Comparison of ENCODE assay signal across 23 mouse cellular contexts in genomic region chr14:27946211-27946610, GRCm38 (mm10).
DNase-seq lines count a peak whose midpoint lies in the region; ATAC-seq and TF ChIP-seq lines count a peak whose summit lies in the region.
"Had no signal": no experiment of that assay in that cellular context is flagged by ENCODE, and none has a peak within 500 bp of the region (broad histone marks: within the 10 kb centered on the region; RNA-seq: fewer than 3 reads in every experiment).

No protein-coding gene starts in this region.

- H3K4me3 ChIP-seq in layer of hippocampus, adult 2 months: no peak overlapping the region
- H3K4me3 ChIP-seq in midbrain, embryonic 15.5 days: no peak overlapping the region
- H3K4me3 ChIP-seq: embryonic facial prominence, embryonic 13.5 days; forebrain, embryonic 12.5 days; heart, embryonic 13.5 days; hindbrain, embryonic 15.5 days had no signal

- no peak overlapping the region for H3K9ac ChIP-seq in midbrain, embryonic 15.5 days
- H3K9ac ChIP-seq: embryonic facial prominence, embryonic 13.5 days; forebrain, embryonic 12.5 days; heart, embryonic 13.5 days; hindbrain, embryonic 15.5 days had no signal

- no peak overlapping the region for H3K4me2 ChIP-seq in midbrain, embryonic 15.5 days
- H3K4me2 ChIP-seq: embryonic facial prominence, embryonic 13.5 days; forebrain, embryonic 12.5 days; heart, embryonic 13.5 days; hindbrain, embryonic 15.5 days had no signal

- ATAC-seq in midbrain, embryonic 15.5 days (replicated peaks): no peak
- ATAC-seq: activated CD4-positive, CD25-positive, alpha-beta regulatory T cell, adult 4 months; forebrain, embryonic 16.5 days; inflammation-experienced regulatory T-cells, adult 6 months; intestine, postnatal 0 days; Patski had no signal

- no peaks in the 10 kb centered on the region for H3K27me3 ChIP-seq in midbrain, embryonic 15.5 days (replicated peaks)
- H3K27me3 ChIP-seq: CH12.LX; embryonic facial prominence, embryonic 13.5 days; forebrain, embryonic 12.5 days; heart, embryonic 13.5 days; hindbrain, embryonic 15.5 days; Patski had no signal

- no peaks in the 10 kb centered on the region for H3K36me3 ChIP-seq in midbrain, embryonic 15.5 days (replicated peaks)
- H3K36me3 ChIP-seq: embryonic facial prominence, embryonic 13.5 days; forebrain, embryonic 12.5 days; heart, embryonic 13.5 days; hindbrain, embryonic 15.5 days had no signal

- intact Hi-C loops in gastrocnemius, postnatal 36 days (cut with DNase I): no loop called here

- peak overlapping the region; percentile 36; the same call in 1 of the 2 replicates for H3K27ac ChIP-seq in layer of hippocampus, adult 2 months
- H3K27ac ChIP-seq in midbrain, embryonic 15.5 days: no peak overlapping the region
- H3K27ac ChIP-seq: embryonic facial prominence, embryonic 13.5 days; forebrain, embryonic 12.5 days; heart, embryonic 13.5 days; hindbrain, embryonic 15.5 days had no signal

- H3K9me3 ChIP-seq in midbrain, embryonic 15.5 days: no peaks in the 10 kb centered on the region
- H3K9me3 ChIP-seq: embryonic facial prominence, embryonic 13.5 days; forebrain, embryonic 12.5 days; heart, embryonic 13.5 days; hindbrain, embryonic 15.5 days had no signal

- WGBS in midbrain, embryonic 15.5 days: 71% methylated on average over 5 of the region's 5 CpGs

- peak; percentile 94 for DNase-seq in heart, adult 11 months
- no peak for DNase-seq in heart, postnatal 4 days
- no peak for DNase-seq in layer of hippocampus, adult 2 months (ENCODE audit: low spot score in 2 of 2)
- no peak for DNase-seq in layer of hippocampus, postnatal 25 days (ENCODE audit: extremely low spot score in 1 of 2, low spot score in 1 of 2)
- DNase-seq in gastrocnemius, postnatal 36 days: peak; percentile 29 to 34
- DNase-seq in skeletal muscle tissue, adult 2 months (ENCODE audit: low read depth, low spot score): peak; percentile 64
- DNase-seq in urinary bladder, postnatal 36 days (ENCODE audit: low spot score in 2 of 2): no peak
- DNase-seq: adrenal gland, postnatal 14 days; cerebellum, adult 18-20 months; cerebellum, adult 9-11 months; cerebellum, postnatal 36 days; kidney, adult 8-10 months had no signal

- H3K4me1 ChIP-seq in midbrain, embryonic 15.5 days: no peaks in the 10 kb centered on the region
- H3K4me1 ChIP-seq: forebrain, embryonic 12.5 days; hindbrain, embryonic 15.5 days had no signal

- TF ChIP-seq CTCF in layer of hippocampus, adult 2 months (conservative IDR thresholded peaks at IDR 0.05): no peak

Comparison
In these comparisons a context has a peak if more than half of its experiments do, and no peak if none do; other contexts are left out.
1. DNase-seq: peak in heart, adult 11 months (single experiment), gastrocnemius, postnatal 36 days (2 of 2) and skeletal muscle tissue, adult 2 months (single experiment); none in heart, postnatal 4 days (single experiment), layer of hippocampus, adult 2 months (0 of 2), layer of hippocampus, postnatal 25 days (0 of 2) and urinary bladder, postnatal 36 days (0 of 2).